Mouse (Mus musculus) intestine, embryonic 16.5 days (tissue): ENCODE measurements at regions not wholly inside any gene's neighbourhood (a gene's known extent, or its start where the extent isn't known, plus 50 kb on each side); places are given as distances from the start of the nearest gene placed in this dataset.

Experiments used
- ATAC-seq: fragments of 200-750 bp; cut with Nextera tagmentation; 2 replicates; pipeline ENCODE4 v1.8.0; 2017; ENCODE audit warnings: moderate TSS enrichment, moderate library complexity
- H3K27ac ChIP-seq: fragments of 300-500 bp; sonication (generic); 2 replicates; pipeline ENCODE4 v1.5.1; 2014; ENCODE audit warnings: mild to moderate bottlenecking, low read length
- H3K27me3 ChIP-seq: fragments of 300-500 bp; sonication (generic); replicated peaks from 2 replicates; pipeline ENCODE4 v1.6.1; 2014; ENCODE audit warnings: low read length, control low read depth, mixed read lengths; ENCODE audit not compliant: control insufficient read depth, insufficient read depth
- H3K36me3 ChIP-seq: fragments of 300-500 bp; sonication (generic); 2 replicates; pipeline ENCODE4 v1.6.1; 2014; ENCODE audit warnings: low read length, control low read depth; ENCODE audit not compliant: control insufficient read depth, insufficient read depth
- H3K4me1 ChIP-seq: fragments of 300-500 bp; sonication (generic); 2 replicates; pipeline ENCODE4 v1.6.1; 2014; ENCODE audit warnings: low read length, control low read depth, mixed read lengths; ENCODE audit not compliant: control insufficient read depth, insufficient read depth
- H3K4me2 ChIP-seq: fragments of 300-500 bp; sonication (generic); 2 replicates; pipeline ENCODE4 v1.6.1; 2014; ENCODE audit warnings: low read depth, low read length, control low read depth
- H3K4me3 ChIP-seq: fragments of 300-500 bp; sonication (generic); 2 replicates; pipeline ENCODE4 v1.5.1; 2014; ENCODE audit warnings: mild to moderate bottlenecking, low read length
- H3K9ac ChIP-seq: fragments of 300-500 bp; sonication (generic); 2 replicates; pipeline ENCODE4 v1.6.1; 2014; ENCODE audit warnings: low read depth, low read length
- H3K9me3 ChIP-seq: fragments of 300-500 bp; sonication (generic); 2 replicates; pipeline ENCODE4 v1.6.1; 2016; ENCODE audit warnings: low read length, control low read depth; ENCODE audit not compliant: control insufficient read depth
- WGBS: fragments of 180-500 bp; shearing (Covaris S2); extraction: QIAGEN DNeasy Blood & Tissue Kit; methylation state at CpG from one replicate; pipeline ENCODE4 v1.1.7; 2014; 5-methylcytosine and 5-hydroxymethylcytosine counted together

DNA sequence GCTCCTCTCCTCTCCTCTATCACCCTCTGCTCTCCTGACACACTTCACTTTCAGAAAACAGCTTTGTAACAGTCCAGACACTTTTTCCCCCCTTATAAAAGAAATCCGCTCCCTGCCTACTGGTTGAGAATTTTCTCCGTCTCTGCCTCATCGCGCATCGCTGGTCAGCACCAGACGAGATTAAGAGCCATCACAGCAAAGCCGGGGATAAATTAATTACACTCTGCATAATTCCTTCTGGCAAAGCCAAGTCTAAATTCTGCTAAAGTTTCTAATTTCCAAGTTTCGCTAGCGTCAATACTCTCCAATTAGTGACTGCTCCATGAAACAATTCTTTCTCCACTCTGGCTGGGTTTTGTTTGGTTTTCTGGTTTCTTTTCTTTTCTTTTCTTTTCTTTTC lies 51.2 kb upstream of the Spaca7 start:
- Histone ChIP-seq H3K27ac (no peak overlapping the region), H3K4me2 (no peak overlapping the region), H3K4me1 (no peaks in the 10 kb centered on the region), H3K9me3 (no peaks in the 10 kb centered on the region), H3K36me3 (no peaks in the 10 kb centered on the region), H3K4me3 (no peak overlapping the region), H3K27me3 (no peaks in the 10 kb centered on the region; the same call in 1 of the 2 replicates), H3K9ac (no peak overlapping the region)
- ATAC-seq = no peak
- WGBS = 56% methylated on average over 9 of the region's 9 CpGs
